In genomic region chr2:152511592-152511991, GRCm38 (mm10) we compare ENCODE assay signal across 24 mouse cellular contexts. TPM values are rescaled to one million over a fixed set of nuclear protein-coding genes. Genes with fewer than 3 reads are reported as not detected.
"Had no signal": no experiment of that assay in that cellular context is flagged by ENCODE, and none has a peak within 500 bp of the region (broad histone marks: within the 10 kb centered on the region; RNA-seq: fewer than 3 reads in every experiment).

Gene Defb26 (minus strand): TSS chr2:152511692.

- DNase-seq: retina, postnatal 1 day; right cerebral cortex, adult 18-20 months; right cerebral cortex, postnatal 14 days; right cerebral cortex, postnatal 25 days; right cerebral cortex, postnatal 4 days; spleen, adult 18-20 months; thymus, adult 18-20 months; thymus, adult 2 months; thymus, postnatal 14 days; thymus, postnatal 25 days; thymus, postnatal 36 days; thymus, postnatal 4 days had no signal

RNA-seq across cellular contexts. Expression of gene Defb26, which starts in this region (rescaled TPM):
- polyA plus RNA-seq: neural tube, embryonic 13.5 days; neural tube, embryonic 14.5 days; neural tube, embryonic 15.5 days; small intestine, adult 2 months; spleen, adult 2 months; stomach, embryonic 14.5 days; stomach, embryonic 15.5 days; stomach, embryonic 16.5 days; stomach, postnatal 0 days; testis, adult 2 months; thymus, adult 2 months; thymus, postnatal 0 days; urinary bladder, adult 2 months had no signal
